Mouse (Mus musculus) liver, postnatal 0 days (tissue): ENCODE measurements around the gene Zfp423.

ENCODE experiments used
- CTCF ChIP-seq: sonication (generic); IDR thresholded peaks from 2 replicates; pipeline ENCODE4 v1.5.1; 2016; ENCODE audit warnings: antibody characterized with exemption, low read depth
- EP300 ChIP-seq: IDR thresholded peaks from 2 replicates; pipeline ENCODE4 v1.6.1; 2016; ENCODE audit warnings: antibody characterized with exemption, low read depth, mild to moderate bottlenecking

DNA sequence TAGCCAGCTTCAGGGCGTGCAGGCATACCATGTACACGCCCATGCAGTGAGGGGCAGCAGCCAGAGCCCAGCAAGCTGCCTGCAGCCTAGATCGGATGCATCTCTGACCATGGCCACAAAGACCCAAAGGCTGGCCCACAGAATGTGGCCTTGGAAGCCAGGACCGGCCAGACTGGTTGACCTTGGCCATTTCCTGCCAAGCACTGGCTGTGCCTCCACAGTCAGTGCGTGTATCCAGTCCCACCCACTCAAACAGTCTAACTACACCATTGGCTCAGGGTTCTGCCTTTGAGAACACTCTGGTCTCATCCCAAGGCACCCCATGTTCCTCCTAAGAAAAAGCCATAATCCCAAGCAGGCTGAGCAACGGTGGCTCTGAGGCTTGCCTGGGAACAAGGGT lies 65.8 kb downstream of the Zfp423 start:
- TF ChIP-seq CTCF (no peak), EP300 (no peak)
